Mouse (Mus musculus) heart, embryonic 12.5 days (tissue): ENCODE measurements around the gene Nhp2. TPM values are rescaled to one million over a fixed set of nuclear protein-coding genes. Genes with fewer than 3 reads are reported as not detected.

Experiments
- ATAC-seq: fragments of 200-750 bp; cut with Nextera tagmentation; 2 replicates; pipeline ENCODE4 v1.8.0; 2017; ENCODE audit warnings: moderate TSS enrichment, moderate library complexity; ENCODE audit not compliant: insufficient number of reproducible peaks, low FRiP score
- H3K27ac ChIP-seq: fragments of 300-500 bp; sonication (generic); 2 replicates; pipeline ENCODE4 v1.5.1; 2016; ENCODE audit warnings: mild to moderate bottlenecking, moderate library complexity; ENCODE audit not compliant: poor library complexity, severe bottlenecking
- H3K27me3 ChIP-seq: fragments of 300-500 bp; sonication (generic); replicated peaks from 2 replicates; pipeline ENCODE4 v1.6.1; 2016; ENCODE audit warnings: mild to moderate bottlenecking, moderate library complexity
- H3K36me3 ChIP-seq: fragments of 300-500 bp; sonication (generic); 2 replicates; pipeline ENCODE4 v1.6.1; 2016; ENCODE audit warnings: mild to moderate bottlenecking, moderate library complexity
- H3K4me1 ChIP-seq: fragments of 300-500 bp; sonication (generic); replicated peaks from 2 replicates; pipeline ENCODE4 v1.6.1; 2016; ENCODE audit warnings: mild to moderate bottlenecking
- H3K4me2 ChIP-seq: fragments of 300-500 bp; sonication (generic); 2 replicates; pipeline ENCODE4 v1.6.1; 2016; ENCODE audit warnings: mild to moderate bottlenecking, moderate library complexity
- H3K4me3 ChIP-seq: fragments of 300-500 bp; sonication (generic); 2 replicates; pipeline ENCODE4 v1.5.1; 2016; ENCODE audit warnings: mild to moderate bottlenecking
- H3K9ac ChIP-seq: fragments of 300-500 bp; sonication (generic); 2 replicates; pipeline ENCODE4 v1.6.1; 2016; ENCODE audit warnings: mild to moderate bottlenecking, moderate library complexity
- H3K9me3 ChIP-seq: fragments of 300-500 bp; sonication (generic); replicated peaks from 2 replicates; pipeline ENCODE4 v1.6.1; 2016; ENCODE audit warnings: mild to moderate bottlenecking, moderate library complexity
- WGBS: fragments of 180-500 bp; shearing (Covaris S2); methylation state at CpG from one replicate; pipeline ENCODE4 v1.1.7; 2016; 5-methylcytosine and 5-hydroxymethylcytosine counted together
- polyA plus RNA-seq: library from polyadenylated mRNA; unstranded; fragments of >200 nt; fragmentation: Nextera tagmentation; extraction: Ambion mirVana; gene quantifications from 2 replicates; pipeline ENCODE4 v1.2.1, GENCODE M21; 2016

Nhp2 gene
- polyA plus RNA-seq, 1 experiment from 2014 or later, result 91.9 TPM

GRCm38 (mm10) chr11:51646751-51647667 is 27.5 kb downstream of the Nhp2 start:
- H3K4me3 ChIP-seq, result no peak overlapping the region
- H3K9me3 ChIP-seq, result no peaks in the 10 kb centered on the region
- H3K4me2 ChIP-seq, result peak overlapping the region; percentile 15; the same call in 1 of the 2 replicates
- H3K36me3 ChIP-seq, result peaks cover 21% of the 10 kb centered on the region
- H3K4me1 ChIP-seq, result peaks cover 46% of the 10 kb centered on the region
- ATAC-seq, result no peak; the same call in 1 of the 2 replicates
- peaks cover 16% of the 10 kb centered on the region; the same call in 1 of the 2 replicates for H3K27me3 ChIP-seq
- no peak overlapping the region for H3K9ac ChIP-seq
- no peak overlapping the region for H3K27ac ChIP-seq
- WGBS, result 57% methylated on average over 15 of the region's 15 CpGs

GRCm38 (mm10) chr11:51648566-51648965 is 29.0 kb downstream of the Nhp2 start:
- H3K4me1 ChIP-seq, result peaks cover 39% of the 10 kb centered on the region
- peaks cover 16% of the 10 kb centered on the region; the same call in 1 of the 2 replicates for H3K27me3 ChIP-seq
- WGBS, result 27% methylated on average over 3 of the region's 3 CpGs
- H3K4me3 ChIP-seq, result 0 out of 2 replicates have a peak overlapping the region, but pooled peaks have one; percentile 66
- no peak for ATAC-seq
- H3K36me3 ChIP-seq, result peaks cover 20% of the 10 kb centered on the region
- peak overlapping the region; percentile 96 for H3K4me2 ChIP-seq
- no peak overlapping the region for H3K27ac ChIP-seq
- no peaks in the 10 kb centered on the region for H3K9me3 ChIP-seq
- H3K9ac ChIP-seq, result 0 out of 2 replicates have a peak overlapping the region, but pooled peaks have one; percentile 84

DNA sequence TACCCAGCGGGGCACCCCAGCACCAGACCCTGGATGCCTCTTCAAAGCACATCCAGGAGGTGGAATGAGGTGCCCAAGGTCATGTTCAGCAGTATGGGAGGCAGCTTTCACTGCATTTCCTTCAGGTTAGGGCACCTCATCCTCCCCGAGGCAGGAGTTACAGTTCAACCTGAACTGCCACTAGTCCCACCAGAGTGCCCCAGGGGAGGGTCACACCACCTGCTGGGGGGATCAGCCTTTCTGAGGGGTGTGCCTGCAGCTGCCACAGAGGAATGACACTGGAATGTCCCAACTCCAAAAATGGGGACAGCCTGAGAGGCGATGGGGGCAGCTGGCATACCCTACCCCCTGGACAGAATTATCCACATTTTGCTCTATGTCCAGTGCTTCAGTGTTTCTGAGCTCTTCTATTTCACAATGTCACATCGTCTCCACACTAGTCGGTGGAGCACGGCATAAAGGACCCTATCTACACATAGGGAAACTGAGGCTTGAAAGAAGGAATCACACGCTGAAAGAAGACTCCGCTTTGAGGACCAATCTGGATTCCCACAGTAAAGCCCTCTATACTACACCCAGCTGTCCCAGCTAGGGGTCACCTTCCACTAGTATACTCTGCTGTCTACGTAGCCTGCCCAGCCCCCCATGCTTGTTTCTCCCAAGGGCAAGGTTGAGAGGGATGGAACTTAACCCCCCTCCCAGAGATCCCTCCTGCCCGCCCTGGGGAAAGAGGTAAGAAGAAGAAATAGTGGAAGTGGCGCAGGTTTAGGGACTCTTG is 29.8 kb downstream of the Nhp2 start:
- Histone ChIP-seq H3K4me1 (peaks cover 36% of the 10 kb centered on the region), H3K4me3 (peak overlapping the region; percentile 66), H3K9me3 (no peaks in the 10 kb centered on the region), H3K36me3 (peaks cover 12% of the 10 kb centered on the region), H3K27me3 (peaks cover 13% of the 10 kb centered on the region), H3K27ac (0 out of 2 replicates have a peak overlapping the region, but pooled peaks have one; percentile 1), H3K9ac (peak overlapping the region; percentile 84), H3K4me2 (peak overlapping the region; percentile 96)
- ATAC-seq, result no peak
- WGBS, result 34% methylated on average over 11 of the region's 11 CpGs

GRCm38 (mm10) chr11:51649889-51650199 is 30.3 kb downstream of the Nhp2 start:
- H3K9ac ChIP-seq, result peak overlapping the region; percentile 84
- no peak for ATAC-seq
- peaks cover 9% of the 10 kb centered on the region for H3K27me3 ChIP-seq
- H3K27ac ChIP-seq, result no peak overlapping the region
- WGBS, result 4% methylated on average over 7 of the region's 7 CpGs
- H3K9me3 ChIP-seq, result no peaks in the 10 kb centered on the region
- peak overlapping the region; percentile 66 for H3K4me3 ChIP-seq
- H3K4me2 ChIP-seq, result peak overlapping the region; percentile 96
- H3K36me3 ChIP-seq, result peaks cover 10% of the 10 kb centered on the region
- peaks cover 36% of the 10 kb centered on the region for H3K4me1 ChIP-seq

GRCm38 (mm10) chr11:51650261-51650660 is 30.7 kb downstream of the Nhp2 start:
- Histone ChIP-seq H3K27ac (no peak overlapping the region), H3K4me1 (peaks cover 36% of the 10 kb centered on the region)
- 2% methylated on average over 30 of the region's 30 CpGs for WGBS

DNA sequence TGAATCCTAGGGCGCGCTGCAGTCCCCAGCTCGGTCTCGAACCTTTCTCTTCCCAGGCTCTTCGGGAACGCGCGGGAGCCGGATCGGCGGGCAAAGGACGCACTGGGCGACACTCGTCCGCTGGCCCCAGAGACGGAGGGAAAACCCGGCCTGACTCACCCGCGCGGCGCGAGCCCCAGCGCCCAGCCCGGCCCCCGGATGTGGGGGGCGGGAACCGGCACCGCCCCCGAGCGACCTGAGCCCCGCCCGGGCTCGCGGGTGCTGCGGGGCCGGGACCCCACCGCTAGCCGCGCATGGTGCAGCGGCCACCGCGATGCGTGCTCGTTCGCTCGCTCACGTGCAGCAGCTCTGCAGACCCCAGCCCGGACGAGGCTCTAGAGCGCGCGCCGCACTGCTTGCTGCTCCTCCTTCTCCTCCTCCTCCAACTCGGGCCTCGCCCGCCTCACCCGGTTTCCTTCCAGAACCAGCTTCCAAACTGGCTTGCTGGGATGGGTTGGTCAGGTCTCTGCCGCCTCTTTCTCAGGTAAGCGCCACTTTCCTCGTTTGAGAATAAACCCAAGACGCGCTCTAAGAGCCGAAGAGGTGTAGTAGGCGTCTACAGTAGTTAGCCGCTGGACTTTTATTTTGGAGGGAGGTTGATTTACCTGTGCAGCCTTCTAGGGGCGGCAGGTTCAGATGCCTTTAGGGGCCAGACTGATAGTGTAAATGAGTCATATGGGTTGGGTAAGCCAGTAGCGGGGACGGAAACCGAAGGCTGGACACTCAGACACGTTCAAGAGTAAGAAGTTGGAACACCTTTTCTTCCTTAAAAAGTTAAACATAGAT is 31.4 kb downstream of the Nhp2 start, which contains the start of the genes N4bp3 and D930048N14Rik:
N4bp3 (minus strand) TSS at position 152 of the 825 bp plus-strand sequence.
D930048N14Rik (plus strand) TSS at position 264 of the 825 bp plus-strand sequence.
- no peak within 1 kb of the TSS for H3K27ac ChIP-seq
- 1% methylated on average over 62 of the region's 70 CpGs for WGBS
- no peaks in the 10 kb centered on the region for H3K9me3 ChIP-seq
- peak; percentile 69 for ATAC-seq
- peak within 1 kb of the TSS; percentile 84 for H3K9ac ChIP-seq
- peaks cover 3% of the 10 kb centered on the region; the same call in 1 of the 2 replicates for H3K27me3 ChIP-seq
- H3K4me3 ChIP-seq, result peak within 1 kb of the TSS; percentile 66
- peaks cover 36% of the 10 kb centered on the region for H3K4me1 ChIP-seq
- 0 out of 2 replicates have a peak, but pooled peaks cover under 1% of the 10 kb centered on the region for H3K36me3 ChIP-seq
- peak within 1 kb of the TSS; percentile 96 for H3K4me2 ChIP-seq

More at GRCm38 (mm10) chr11:51650261-51650660, 30.7 kb downstream of the Nhp2 start:
- Histone ChIP-seq H3K9ac (peak overlapping the region; percentile 84), H3K36me3 (peaks cover 6% of the 10 kb centered on the region), H3K4me2 (peak overlapping the region; percentile 96), H3K4me3 (peak overlapping the region; percentile 66), H3K9me3 (no peaks in the 10 kb centered on the region), H3K27me3 (peaks cover 5% of the 10 kb centered on the region)
- 0 out of 2 replicates have a peak, but pooled peaks have one; percentile 8 for ATAC-seq

DNA sequence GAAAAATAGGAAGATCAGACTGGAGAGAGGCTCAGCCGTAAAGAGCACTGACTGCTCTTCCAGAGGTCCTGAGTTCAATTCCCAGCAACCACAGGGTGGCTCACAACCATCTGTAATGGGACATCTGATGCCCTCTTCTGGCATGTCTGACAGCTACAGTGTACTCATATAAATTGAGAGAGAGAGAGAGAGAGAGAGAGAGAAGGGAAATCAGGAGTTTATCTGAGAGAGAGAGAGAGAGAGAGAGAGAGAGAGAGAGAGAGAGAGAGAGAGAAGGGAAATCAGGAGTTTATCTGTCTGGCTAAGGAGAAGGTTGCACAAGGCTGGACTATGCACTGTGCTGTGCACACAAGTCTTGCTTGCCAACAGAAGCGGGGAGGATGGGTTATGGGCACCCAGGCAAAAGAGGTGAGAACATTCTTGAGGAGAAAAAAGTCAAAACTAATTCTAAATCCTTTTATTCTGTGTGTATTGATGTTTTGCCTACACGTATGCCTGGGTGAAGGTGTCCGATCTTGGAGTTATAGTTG is 33.4 kb downstream of the Nhp2 start:
- Histone ChIP-seq H3K4me2 (no peak overlapping the region), H3K9ac (no peak overlapping the region), H3K9me3 (no peaks in the 10 kb centered on the region), H3K27me3 (peaks cover 3% of the 10 kb centered on the region; the same call in 1 of the 2 replicates), H3K4me1 (peaks cover 26% of the 10 kb centered on the region), H3K4me3 (no peak overlapping the region), H3K27ac (no peak overlapping the region), H3K36me3 (no peaks in the 10 kb centered on the region)
- ATAC-seq, result no peak
- WGBS, result 87% methylated on average over 4 of the region's 4 CpGs

GRCm38 (mm10) chr11:51653736-51654135 is 34.2 kb downstream of the Nhp2 start:
- Histone ChIP-seq H3K9ac (no peak overlapping the region), H3K4me2 (no peak overlapping the region), H3K4me1 (peaks cover 21% of the 10 kb centered on the region), H3K27me3 (peaks cover 3% of the 10 kb centered on the region; the same call in 1 of the 2 replicates), H3K4me3 (no peak overlapping the region), H3K36me3 (no peaks in the 10 kb centered on the region), H3K9me3 (no peaks in the 10 kb centered on the region), H3K27ac (no peak overlapping the region)
- 76% methylated on average over 6 of the region's 6 CpGs for WGBS
- ATAC-seq, result no peak

- H3K4me3 ChIP-seq, result no peak overlapping the region
- no peak overlapping the region for H3K4me2 ChIP-seq
- H3K27ac ChIP-seq, result no peak overlapping the region
- WGBS, result 86% methylated on average over 3 of the region's 3 CpGs
- peaks cover 3% of the 10 kb centered on the region; the same call in 1 of the 2 replicates for H3K27me3 ChIP-seq
- H3K4me1 ChIP-seq, result peaks cover 14% of the 10 kb centered on the region
- no peaks in the 10 kb centered on the region for H3K36me3 ChIP-seq
- no peak overlapping the region for H3K9ac ChIP-seq
- H3K9me3 ChIP-seq, result no peaks in the 10 kb centered on the region
- ATAC-seq, result no peak
Observed at GRCm38 (mm10) chr11:51654891-51655290, 35.4 kb downstream of the Nhp2 start.
